Mouse (Mus musculus) CH12.LX (cell line): ENCODE measurements around the gene Sowahb.

Experiments
- CHD2 ChIP-seq: IDR thresholded peaks from 2 replicates; pipeline ENCODE4 v1.6.1; 2011; ENCODE audit warnings: low read length, improper control_type of control experiment
- CTCF ChIP-seq, 2 experiments: IDR thresholded peaks in 1 of 2; conservative IDR thresholded peaks in 1 of 2; 2 replicates each; pipeline ENCODE4 v1.5.1; 2011 to 2012; ENCODE audit warnings: low read depth in 2 of 2, low read length in 2 of 2, improper control_type of control experiment in 1 of 2, inconsistent platforms in 1 of 2, mild to moderate bottlenecking in 1 of 2, moderate library complexity in 1 of 2
- EP300 ChIP-seq: IDR thresholded peaks from 2 replicates; pipeline ENCODE4 v1.6.1; 2011; ENCODE audit warnings: low read length, improper control_type of control experiment
- GABPA ChIP-seq: IDR thresholded peaks from 2 replicates; pipeline ENCODE4 v1.6.1; 2012; ENCODE audit warnings: low read depth, low read length, improper control_type of control experiment, inconsistent platforms; ENCODE audit not compliant: insufficient replicate concordance
- JUN ChIP-seq: IDR thresholded peaks from 2 replicates; pipeline ENCODE4 v1.6.1; 2011; ENCODE audit warnings: low read depth, mild to moderate bottlenecking, low read length, improper control_type of control experiment, moderate library complexity; ENCODE audit not compliant: insufficient read depth
- MAZ ChIP-seq: IDR thresholded peaks from 2 replicates; pipeline ENCODE4 v1.6.1; 2012; ENCODE audit warnings: low read depth, mild to moderate bottlenecking, inconsistent platforms, low read length, improper control_type of control experiment, moderate library complexity
- MEF2A ChIP-seq: IDR thresholded peaks from 2 replicates; pipeline ENCODE4 v1.6.1; 2014; ENCODE audit warnings: low read depth, mild to moderate bottlenecking, inconsistent platforms, low read length, improper control_type of control experiment, borderline replicate concordance
- NELFE ChIP-seq: IDR thresholded peaks from 2 replicates; pipeline ENCODE4 v1.6.1; 2011; ENCODE audit warnings: low read depth, low read length, improper control_type of control experiment
- POLR2A ChIP-seq: IDR thresholded peaks from 2 replicates; pipeline ENCODE4 v1.6.1; 2011; ENCODE audit warnings: low read depth, mild to moderate bottlenecking, improper control_type of control experiment, low read length
- POLR2AphosphoS2 ChIP-seq: IDR thresholded peaks from 2 replicates; pipeline ENCODE4 v1.6.1; 2011; ENCODE audit warnings: low read depth, low read length, improper control_type of control experiment
- SIN3A ChIP-seq: IDR thresholded peaks from 2 replicates; pipeline ENCODE4 v1.6.1; 2012; ENCODE audit warnings: low read length, improper control_type of control experiment, inconsistent platforms
- UBTF ChIP-seq: IDR thresholded peaks from 2 replicates; pipeline ENCODE4 v1.6.1; 2012; ENCODE audit warnings: low read depth, mild to moderate bottlenecking, inconsistent platforms, low read length, improper control_type of control experiment, moderate library complexity
- USF2 ChIP-seq: conservative IDR thresholded peaks from 2 replicates; pipeline ENCODE4 v1.6.1; 2011; ENCODE audit warnings: low read depth, low read length, improper control_type of control experiment
- ZC3H11A ChIP-seq: IDR thresholded peaks from 2 replicates; pipeline ENCODE4 v1.6.1; 2012; ENCODE audit warnings: low read depth, mild to moderate bottlenecking, inconsistent platforms, low read length, improper control_type of control experiment

DNA sequence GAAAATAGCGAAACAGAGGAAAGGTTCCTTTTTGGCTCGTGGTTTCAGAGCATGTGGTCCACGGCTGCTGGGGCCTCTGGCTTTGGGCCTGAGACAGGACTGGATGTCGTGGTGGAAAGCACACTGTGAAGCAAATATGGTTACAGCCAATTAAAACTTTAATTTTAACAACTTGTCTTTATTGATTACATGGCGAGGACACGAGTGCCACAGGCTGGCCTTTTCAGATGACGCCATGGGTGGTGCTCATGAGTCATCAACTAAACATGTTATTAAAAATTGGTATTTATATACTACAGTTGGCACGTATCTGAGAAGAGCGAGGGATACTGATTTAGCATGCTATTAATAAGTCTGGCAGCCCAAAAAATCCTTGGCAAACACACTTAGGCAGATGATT lies 7.1 kb upstream of the Sowahb start:
- TF ChIP-seq CTCF (conservative IDR thresholded peaks at IDR 0.05 in 1 of 2, IDR thresholded peaks at IDR 0.05 in 1 of 2; ENCODE audit: low read depth in 2 of 2, low read length in 2 of 2) (no peak), POLR2A (no peak), USF2 (no peak), NELFE (no peak), POLR2AphosphoS2 (no peak), CHD2 (no peak), JUN (no peak), MAZ (no peak), MEF2A (no peak), ZC3H11A (no peak), SIN3A (no peak), EP300 (no peak), GABPA (no peak), UBTF (no peak)
